Mouse (Mus musculus): ENCODE results near the gene Rnft1. TPM values are rescaled to one million over a fixed set of nuclear protein-coding genes. Genes with fewer than 3 reads are reported as not detected.
"Not testable (repeated sequence)": the region's sequence is repeated elsewhere in the genome, so short reads cannot be mapped to it uniquely, and the experiment has no call there.

Gene Rnft1
- polyA plus RNA-seq, 1 experiment from 2014 or later: 59.3 TPM

- H3K36me3 ChIP-seq: peaks cover 70% of the 10 kb centered on the region
- H3K4me2 ChIP-seq: no peak overlapping the region
- H3K4me3 ChIP-seq: no peak overlapping the region
- 97% methylated on average over 4 of the region's 4 CpGs for WGBS
- H3K27me3 ChIP-seq: no peaks in the 10 kb centered on the region
- H3K27ac ChIP-seq: no peak overlapping the region
- no peaks in the 10 kb centered on the region for H3K9me3 ChIP-seq
- ATAC-seq (ENCODE audit: insufficient number of reproducible peaks, low FRiP score, low TSS enrichment, low read depth): no peak
- H3K4me1 ChIP-seq: no peaks in the 10 kb centered on the region
- no peak overlapping the region for H3K9ac ChIP-seq
Measured at GRCm38 (mm10) chr11:86527528-86527927, 43.1 kb downstream of the Rnft1 start.

- Histone ChIP-seq H3K36me3 (peaks cover 41% of the 10 kb centered on the region), H3K27me3 (no peaks in the 10 kb centered on the region), H3K9ac (no peak overlapping the region), H3K4me1 (no peaks in the 10 kb centered on the region), H3K27ac (no peak overlapping the region), H3K4me3 (no peak overlapping the region), H3K4me2 (no peak overlapping the region), H3K9me3 (no peaks in the 10 kb centered on the region)
- 89% methylated on average over 1 of the region's 1 CpGs for WGBS
- no peak for ATAC-seq (ENCODE audit: insufficient number of reproducible peaks, low FRiP score, low TSS enrichment, low read depth)
Measured at GRCm38 (mm10) chr11:86532834-86533233, 48.4 kb downstream of the Rnft1 start.

GRCm38 (mm10) chr11:86533302-86533701 lies 48.8 kb downstream of the Rnft1 start:
- H3K9ac ChIP-seq: not testable (repeated sequence)

GRCm38 (mm10) chr11:86534201-86534910 lies 49.9 kb downstream of the Rnft1 start:
- ATAC-seq (ENCODE audit: insufficient number of reproducible peaks, low FRiP score, low TSS enrichment, low read depth): no peak
- H3K4me2 ChIP-seq: no peak overlapping the region
- no peaks in the 10 kb centered on the region for H3K27me3 ChIP-seq
- no peak overlapping the region for H3K27ac ChIP-seq
- H3K9me3 ChIP-seq: no peaks in the 10 kb centered on the region
- H3K4me1 ChIP-seq: no peaks in the 10 kb centered on the region
- no peak overlapping the region for H3K4me3 ChIP-seq
- WGBS: 90% methylated on average over 5 of the region's 5 CpGs
- no peak overlapping the region for H3K9ac ChIP-seq
- H3K36me3 ChIP-seq: peaks cover 34% of the 10 kb centered on the region

More at GRCm38 (mm10) chr11:86533302-86533701, 48.8 kb downstream of the Rnft1 start:
- not testable (repeated sequence) for H3K9me3 ChIP-seq; H3K4me3 ChIP-seq; H3K4me1 ChIP-seq; H3K27ac ChIP-seq; ATAC-seq (ENCODE audit: insufficient number of reproducible peaks, low FRiP score, low TSS enrichment, low read depth); H3K4me2 ChIP-seq; H3K27me3 ChIP-seq
- H3K36me3 ChIP-seq: peaks cover 41% of the 10 kb centered on the region
- WGBS: 91% methylated on average over 6 of the region's 6 CpGs

- no peak for ATAC-seq (ENCODE audit: insufficient number of reproducible peaks, low FRiP score, low TSS enrichment, low read depth)
- WGBS: 78% methylated on average over 4 of the region's 4 CpGs
- Histone ChIP-seq H3K27ac (no peak overlapping the region), H3K9me3 (no peaks in the 10 kb centered on the region), H3K9ac (no peak overlapping the region), H3K4me1 (peaks cover 8% of the 10 kb centered on the region), H3K27me3 (no peaks in the 10 kb centered on the region), H3K36me3 (peaks cover 4% of the 10 kb centered on the region; the same call in 1 of the 2 replicates), H3K4me3 (no peak overlapping the region), H3K4me2 (no peak overlapping the region)
Measured at GRCm38 (mm10) chr11:86538786-86539185, 54.3 kb downstream of the Rnft1 start.

GRCm38 (mm10) chr11:86539716-86540475 lies 55.4 kb downstream of the Rnft1 start:
- ATAC-seq (ENCODE audit: insufficient number of reproducible peaks, low FRiP score, low TSS enrichment, low read depth): no peak
- WGBS: 85% methylated on average over 6 of the region's 6 CpGs

GRCm38 (mm10) chr11:86540476-86540845 lies 56.0 kb downstream of the Rnft1 start:
- no peak overlapping the region for H3K4me3 ChIP-seq
- H3K36me3 ChIP-seq: no peaks in the 10 kb centered on the region
- no peak overlapping the region for H3K27ac ChIP-seq
- no peak overlapping the region for H3K4me2 ChIP-seq
- ATAC-seq (ENCODE audit: insufficient number of reproducible peaks, low FRiP score, low TSS enrichment, low read depth): no peak
- H3K27me3 ChIP-seq: no peaks in the 10 kb centered on the region
- H3K9me3 ChIP-seq: no peaks in the 10 kb centered on the region
- H3K9ac ChIP-seq: no peak overlapping the region
- WGBS: 91% methylated on average over 2 of the region's 2 CpGs
- peaks cover 10% of the 10 kb centered on the region for H3K4me1 ChIP-seq

More at GRCm38 (mm10) chr11:86539716-86540475, 55.4 kb downstream of the Rnft1 start:
- no peak overlapping the region for H3K4me3 ChIP-seq
- H3K4me1 ChIP-seq: peaks cover 8% of the 10 kb centered on the region
- no peak overlapping the region for H3K27ac ChIP-seq
- no peaks in the 10 kb centered on the region for H3K36me3 ChIP-seq
- no peaks in the 10 kb centered on the region for H3K9me3 ChIP-seq
- H3K27me3 ChIP-seq: no peaks in the 10 kb centered on the region
- no peak overlapping the region for H3K4me2 ChIP-seq
- H3K9ac ChIP-seq: no peak overlapping the region

GRCm38 (mm10) chr11:86542851-86543250 lies 58.4 kb downstream of the Rnft1 start:
- Histone ChIP-seq H3K9ac (no peak overlapping the region), H3K4me3 (peak overlapping the region; percentile 5; the same call in 1 of the 2 replicates)
- 46% methylated on average over 1 of the region's 1 CpGs for WGBS

GRCm38 (mm10) chr11:86543960-86544638 lies 59.6 kb downstream of the Rnft1 start:
- WGBS: 1% methylated on average over 43 of the region's 50 CpGs
- Histone ChIP-seq H3K4me2 (peak overlapping the region; percentile 59), H3K9ac (peak overlapping the region; percentile 96), H3K36me3 (peaks cover 1% of the 10 kb centered on the region), H3K4me1 (peaks cover 13% of the 10 kb centered on the region), H3K27ac (peak overlapping the region; percentile 87), H3K9me3 (no peaks in the 10 kb centered on the region), H3K27me3 (no peaks in the 10 kb centered on the region), H3K4me3 (peak overlapping the region; percentile 95)
- peak; percentile 77 for ATAC-seq (ENCODE audit: insufficient number of reproducible peaks, low FRiP score, low TSS enrichment, low read depth)

More at GRCm38 (mm10) chr11:86542851-86543250, 58.4 kb downstream of the Rnft1 start:
- Histone ChIP-seq H3K36me3 (no peaks in the 10 kb centered on the region), H3K9me3 (no peaks in the 10 kb centered on the region), H3K27ac (no peak overlapping the region), H3K27me3 (no peaks in the 10 kb centered on the region), H3K4me1 (peaks cover 13% of the 10 kb centered on the region), H3K4me2 (0 out of 2 replicates have a peak overlapping the region, but pooled peaks have one; percentile 12)
- ATAC-seq (ENCODE audit: insufficient number of reproducible peaks, low FRiP score, low TSS enrichment, low read depth): no peak

- peak within 1 kb of the TSS; percentile 95 for H3K4me3 ChIP-seq
- no peaks in the 10 kb centered on the region for H3K27me3 ChIP-seq
- WGBS: under 1% methylated on average over 43 of the region's 43 CpGs
- peaks cover 7% of the 10 kb centered on the region for H3K36me3 ChIP-seq
- peak within 1 kb of the TSS; percentile 96 for H3K9ac ChIP-seq
- peak; percentile 98 for ATAC-seq (ENCODE audit: insufficient number of reproducible peaks, low FRiP score, low TSS enrichment, low read depth)
- H3K9me3 ChIP-seq: no peaks in the 10 kb centered on the region
- peak within 1 kb of the TSS; percentile 87 for H3K27ac ChIP-seq
- peak within 1 kb of the TSS; percentile 59 for H3K4me2 ChIP-seq
- peaks cover 13% of the 10 kb centered on the region for H3K4me1 ChIP-seq
Measured at GRCm38 (mm10) chr11:86544639-86545299, 60.3 kb downstream of the Rnft1 start, which contains the start of the genes Rps6kb1 and Tubd1. Gene Rps6kb1, minus strand, starts transcription at chr11:86544805. Gene Tubd1, plus strand, starts transcription at chr11:86544991.

GRCm38 (mm10) chr11:86545556-86545955 lies 61.1 kb downstream of the Rnft1 start:
- no peaks in the 10 kb centered on the region for H3K9me3 ChIP-seq
- 76% methylated on average over 8 of the region's 8 CpGs for WGBS
- H3K36me3 ChIP-seq: peaks cover 14% of the 10 kb centered on the region
- peak overlapping the region; percentile 17; the same call in 1 of the 2 replicates for H3K9ac ChIP-seq
- H3K27me3 ChIP-seq: no peaks in the 10 kb centered on the region
- ATAC-seq (ENCODE audit: insufficient number of reproducible peaks, low FRiP score, low TSS enrichment, low read depth): no peak
- peak overlapping the region; percentile 50 for H3K4me2 ChIP-seq
- peak overlapping the region; percentile 95 for H3K4me3 ChIP-seq
- peak overlapping the region; percentile 87; the same call in 1 of the 2 replicates for H3K27ac ChIP-seq
- H3K4me1 ChIP-seq: peaks cover 13% of the 10 kb centered on the region

Data from limb, embryonic 15.5 days (tissue).